Mouse (Mus musculus) liver, postnatal 0 days (tissue): ENCODE results near the gene Gm43638.

Experiments used
- CTCF ChIP-seq: sonication (generic); IDR thresholded peaks from 2 replicates; pipeline ENCODE4 v1.5.1; 2016; ENCODE audit warnings: antibody characterized with exemption, low read depth
- EP300 ChIP-seq: IDR thresholded peaks from 2 replicates; pipeline ENCODE4 v1.6.1; 2016; ENCODE audit warnings: antibody characterized with exemption, low read depth, mild to moderate bottlenecking

GRCm38 (mm10) chr5:87490771-87491170 lies 4.2 kb upstream of the Gm43638 start, which contains the start of gene Ugt2a1:
- TF ChIP-seq CTCF, result no peak
- TF ChIP-seq EP300, result no peak
